Mouse (Mus musculus): ENCODE data around the gene Slc13a5.

Slc13a5 gene

GRCm38 (mm10) chr11:72266960-72267560 lies at the start of gene Slc13a5:
Gene Slc13a5, minus strand, starts transcription at chr11:72267222.
- DNase-seq, result peak in 1 of 2 experiments; percentile 9

GRCm38 (mm10) chr11:72314151-72314895 lies 47.3 kb upstream of the Slc13a5 start, which contains the start of gene Fbxo39:
Gene Fbxo39, plus strand, starts transcription at chr11:72314444.
- DNase-seq, result no peak

GRCm38 (mm10) chr11:72311355-72312001 lies 44.5 kb upstream of the Slc13a5 start:
- DNase-seq, result no peak

- DNase-seq, result no peak
Observed at GRCm38 (mm10) chr11:72310491-72310890, 43.5 kb upstream of the Slc13a5 start.

GRCm38 (mm10) chr11:72308982-72309381 lies 42.0 kb upstream of the Slc13a5 start:
- DNase-seq, result no peak

- no peak for DNase-seq
Observed at GRCm38 (mm10) chr11:72307461-72307860, 40.4 kb upstream of the Slc13a5 start.

DNA sequence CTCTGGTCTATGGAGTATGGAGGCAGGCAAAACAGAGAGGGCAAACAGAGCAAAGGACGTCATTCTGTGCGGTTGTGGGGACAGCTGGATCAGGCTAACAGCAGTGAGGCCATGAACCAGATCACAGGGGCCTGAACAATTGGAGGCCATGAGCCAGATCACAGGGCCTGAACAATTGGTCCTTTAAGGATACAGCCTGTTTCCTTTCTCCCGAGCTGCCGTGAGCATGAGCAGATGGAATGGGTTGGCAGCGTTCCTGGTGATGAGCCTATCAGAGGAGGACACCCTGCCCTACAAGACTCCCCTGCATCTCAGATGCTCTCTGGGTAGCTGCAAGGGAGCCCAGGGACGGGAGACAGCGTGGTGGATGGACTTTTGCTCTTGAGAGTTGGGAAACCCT lies 35.2 kb upstream of the Slc13a5 start:
- DNase-seq, result peak in 1 of 2 experiments; percentile 2

- peak; percentile 38 to 45 for DNase-seq
Observed at GRCm38 (mm10) chr11:72301334-72301733, 34.3 kb upstream of the Slc13a5 start, which contains the start of gene Xaf1. Gene Xaf1, plus strand, starts transcription at chr11:72301629.

DNA sequence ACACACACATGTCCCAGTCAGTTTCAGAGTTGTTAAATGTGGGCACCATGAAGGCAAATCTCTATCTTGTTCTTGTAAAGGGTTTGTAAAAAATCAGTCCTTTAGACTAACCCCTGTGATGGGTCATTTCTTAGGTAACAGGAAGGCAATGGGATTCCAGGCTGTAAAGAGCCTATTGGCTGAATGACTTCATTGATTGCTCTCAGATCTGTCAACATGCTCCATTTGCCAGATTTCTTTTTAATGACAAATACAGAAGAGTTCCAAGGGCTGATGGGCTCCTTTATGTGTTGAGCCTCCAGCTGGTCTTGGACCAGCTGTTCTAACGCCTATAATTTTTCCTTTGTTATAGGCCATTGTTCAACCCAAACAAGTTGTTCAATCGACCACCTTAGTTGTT lies 26.1 kb upstream of the Slc13a5 start:
- DNase-seq, result no peak

- no peak for DNase-seq
Observed at GRCm38 (mm10) chr11:72287543-72287942, 20.5 kb upstream of the Slc13a5 start.

- no peak for DNase-seq
Observed at GRCm38 (mm10) chr11:72287126-72287525, 20.1 kb upstream of the Slc13a5 start.

DNA sequence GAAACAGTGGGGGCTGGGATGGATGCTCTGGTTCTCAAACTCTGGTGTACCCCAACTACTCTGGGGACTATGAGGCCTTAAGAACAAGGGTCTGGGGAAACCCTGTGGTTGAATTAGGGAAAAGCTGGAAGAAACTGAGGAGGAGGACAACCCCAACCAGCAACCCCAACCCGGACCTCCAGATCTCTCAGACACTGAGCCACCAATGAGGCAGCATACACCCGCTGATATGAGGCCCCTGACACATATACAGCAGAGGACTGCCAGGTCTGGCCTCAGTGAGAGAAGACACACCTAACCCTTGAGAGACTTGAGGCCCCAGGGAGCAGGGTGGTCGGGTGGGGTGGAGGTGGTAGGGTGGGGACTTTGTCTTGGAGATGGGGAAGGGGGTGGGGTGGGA lies 19.6 kb upstream of the Slc13a5 start:
- DNase-seq, result no peak

DNA sequence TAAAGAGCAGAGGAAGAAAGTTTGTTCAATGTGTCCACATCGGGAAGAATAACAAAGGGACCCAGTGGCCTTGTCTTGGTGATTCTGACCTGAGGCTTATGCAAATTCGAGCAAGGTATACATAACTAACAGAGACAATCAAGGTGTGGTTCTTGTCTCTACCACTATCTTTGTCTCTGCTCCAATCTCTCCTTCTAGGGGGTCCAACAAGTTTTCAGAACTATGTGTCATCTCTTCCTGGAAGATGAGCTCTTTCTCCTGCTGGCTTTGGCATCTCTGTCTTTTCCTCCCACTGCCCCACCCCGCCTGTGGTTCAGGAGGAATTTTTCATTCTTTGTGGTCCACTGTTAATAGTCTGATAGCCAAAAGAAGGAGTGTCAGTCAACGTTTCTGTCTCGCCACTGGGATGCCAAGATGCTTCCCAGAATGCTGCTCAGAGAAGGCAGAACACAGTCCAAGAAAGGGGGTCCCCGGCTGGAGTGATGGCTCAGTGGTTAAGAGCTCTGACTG lies 19.0 kb upstream of the Slc13a5 start:
- DNase-seq, result no peak

DNA sequence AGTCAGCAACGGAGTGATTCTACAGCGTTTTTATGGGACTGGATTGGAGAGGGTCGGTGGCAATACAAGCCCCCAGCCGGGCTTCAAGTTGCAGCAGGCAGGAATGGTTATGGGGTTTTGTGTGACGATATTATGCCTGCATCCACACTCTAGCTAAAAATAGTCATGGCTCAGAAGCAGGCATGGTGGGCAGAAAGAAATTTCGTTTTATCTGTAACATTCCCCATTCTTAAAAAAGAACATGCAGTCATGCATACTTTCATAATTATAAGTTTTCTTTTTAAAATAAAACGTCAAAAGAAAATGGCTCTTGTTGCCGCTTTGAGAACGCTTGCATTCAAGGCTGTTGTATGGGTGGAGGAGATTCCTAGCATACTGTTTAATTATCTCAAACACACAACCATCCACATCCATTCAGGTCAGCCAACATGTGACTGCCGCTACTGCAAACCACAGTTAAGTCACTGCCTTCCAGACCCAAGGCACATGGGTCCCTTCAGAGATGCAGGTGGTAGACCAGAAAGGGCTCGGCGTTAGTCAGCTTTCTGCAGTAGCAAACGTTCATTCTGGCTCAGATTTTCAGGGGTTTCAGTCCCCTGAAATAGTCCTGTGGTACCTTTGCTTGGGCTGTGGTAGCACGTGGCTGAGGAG lies 17.6 kb upstream of the Slc13a5 start:
- DNase-seq, result no peak

GRCm38 (mm10) chr11:72283486-72284224 lies 16.6 kb upstream of the Slc13a5 start:
- DNase-seq, result no peak

GRCm38 (mm10) chr11:72281852-72282400 lies 14.9 kb upstream of the Slc13a5 start:
- no peak for DNase-seq

DNA sequence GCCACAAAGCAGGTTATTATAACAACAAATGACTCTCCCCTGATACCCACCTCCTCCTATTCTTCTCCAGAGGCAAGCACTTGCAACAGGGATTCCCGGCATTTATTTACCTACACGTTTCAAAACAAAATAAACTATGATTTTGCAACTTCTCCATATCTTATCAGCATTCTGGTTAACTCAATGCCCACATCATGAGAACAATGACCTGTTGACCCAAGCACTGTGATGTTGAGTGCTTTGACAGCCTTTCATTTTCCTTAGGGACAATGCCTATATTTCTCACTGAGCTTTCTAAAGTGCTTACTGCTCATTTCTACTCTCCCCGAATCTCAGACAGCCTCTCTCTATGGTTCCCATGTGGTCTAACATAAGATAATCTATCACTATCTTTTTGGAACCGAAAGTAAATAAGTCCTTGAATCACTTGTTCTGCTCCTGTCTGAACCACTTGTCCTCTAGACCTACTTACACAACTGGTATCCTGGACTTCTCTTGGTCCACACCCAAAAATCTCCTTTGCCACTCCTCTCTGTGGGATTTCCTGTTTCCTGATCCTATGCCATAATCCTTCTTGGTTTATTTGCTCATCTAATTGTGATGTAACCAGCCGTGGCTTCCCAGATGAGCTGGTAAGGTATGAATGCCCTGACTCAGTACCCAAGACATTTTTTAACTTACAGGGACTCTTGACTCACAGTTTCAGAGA lies 14.3 kb upstream of the Slc13a5 start:
- no peak for DNase-seq

GRCm38 (mm10) chr11:72273341-72273740 lies 6.3 kb upstream of the Slc13a5 start:
- DNase-seq, result no peak

- DNase-seq, result no peak
Observed at GRCm38 (mm10) chr11:72271761-72272160, 4.7 kb upstream of the Slc13a5 start.

GRCm38 (mm10) chr11:72266207-72266959 lies 639 bp downstream of the Slc13a5 start:
- DNase-seq, result peak; percentile 45 to 63

- no peak for DNase-seq
Observed at GRCm38 (mm10) chr11:72265483-72265882, 1.5 kb downstream of the Slc13a5 start.

Measured in thymus, postnatal 36 days (tissue).